Mouse (Mus musculus): ENCODE results near the gene Pex26. TPM values are rescaled to one million over a fixed set of nuclear protein-coding genes. Genes with fewer than 3 reads are reported as not detected.

The Pex26 gene
- total RNA-seq (2022) = 10 to 100 TPM; 12.1 to 14.2 (median 13.1) TPM

- DNase-seq (ENCODE audit: low spot score in 2 of 2) = peak; percentile 90
These were observed at the start of gene Pex26 for GRCm38 (mm10) chr6:121183414-121184173. Gene Pex26 (plus strand): TSS chr6:121183667.

GRCm38 (mm10) chr6:121134249-121134648, 49.2 kb upstream of the Pex26 start:
- no peak for DNase-seq (ENCODE audit: low spot score in 2 of 2)

- DNase-seq (ENCODE audit: low spot score in 2 of 2) = no peak
These were observed 48.6 kb upstream of the Pex26 start for GRCm38 (mm10) chr6:121134884-121135283.

DNA sequence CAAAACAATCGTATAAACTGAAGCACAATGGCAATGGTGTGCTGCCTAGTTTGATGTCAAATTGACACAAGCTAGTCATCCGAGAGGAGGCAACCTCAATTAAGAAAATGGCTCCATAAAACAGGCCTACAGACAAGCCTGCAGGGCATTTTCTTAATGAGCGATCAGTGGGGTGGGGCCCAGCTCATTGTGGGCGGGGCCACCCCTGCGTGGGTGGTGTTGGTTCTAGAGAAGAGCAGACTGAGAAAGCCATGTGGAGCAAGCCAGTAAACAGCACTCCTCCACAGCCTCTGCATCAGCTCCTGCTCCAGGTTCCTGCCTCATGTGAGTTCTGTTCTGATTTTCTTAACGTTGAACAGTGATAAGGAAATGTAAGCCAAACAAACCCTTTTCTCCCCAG, 46.2 kb upstream of the Pex26 start:
- DNase-seq (ENCODE audit: low spot score in 2 of 2) = no peak

- DNase-seq (ENCODE audit: low spot score in 2 of 2) = no peak
These were observed 45.0 kb upstream of the Pex26 start for GRCm38 (mm10) chr6:121138338-121139040.

- no peak for DNase-seq (ENCODE audit: low spot score in 2 of 2)
These were observed 44.2 kb upstream of the Pex26 start for GRCm38 (mm10) chr6:121139271-121139670.

GRCm38 (mm10) chr6:121142298-121142697, 41.2 kb upstream of the Pex26 start:
- DNase-seq (ENCODE audit: low spot score in 2 of 2) = no peak

DNA sequence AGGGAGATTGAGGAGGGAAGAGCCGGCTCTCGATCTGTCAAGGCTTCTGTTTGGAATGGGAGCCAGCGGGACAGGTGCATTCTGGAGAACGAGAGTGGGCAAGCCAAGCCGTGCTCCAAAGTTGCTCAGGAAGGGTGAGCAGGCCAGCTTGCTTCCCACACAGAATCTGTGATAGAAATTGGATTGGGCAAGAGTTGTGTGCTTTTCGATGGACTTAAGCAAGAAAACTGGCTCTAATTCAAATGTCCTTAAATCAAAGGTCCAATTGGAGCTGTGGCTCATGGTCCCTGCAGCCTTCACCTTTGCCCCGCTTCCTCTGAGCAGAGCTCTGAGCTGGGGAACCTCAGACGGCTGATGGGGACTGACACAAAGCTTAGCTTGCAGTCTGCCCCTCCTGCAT, 40.0 kb upstream of the Pex26 start:
- DNase-seq (ENCODE audit: low spot score in 2 of 2) = no peak

GRCm38 (mm10) chr6:121144066-121144465, 39.4 kb upstream of the Pex26 start:
- DNase-seq (ENCODE audit: low spot score in 2 of 2) = peak in 1 of 2 experiments; percentile 18

DNA sequence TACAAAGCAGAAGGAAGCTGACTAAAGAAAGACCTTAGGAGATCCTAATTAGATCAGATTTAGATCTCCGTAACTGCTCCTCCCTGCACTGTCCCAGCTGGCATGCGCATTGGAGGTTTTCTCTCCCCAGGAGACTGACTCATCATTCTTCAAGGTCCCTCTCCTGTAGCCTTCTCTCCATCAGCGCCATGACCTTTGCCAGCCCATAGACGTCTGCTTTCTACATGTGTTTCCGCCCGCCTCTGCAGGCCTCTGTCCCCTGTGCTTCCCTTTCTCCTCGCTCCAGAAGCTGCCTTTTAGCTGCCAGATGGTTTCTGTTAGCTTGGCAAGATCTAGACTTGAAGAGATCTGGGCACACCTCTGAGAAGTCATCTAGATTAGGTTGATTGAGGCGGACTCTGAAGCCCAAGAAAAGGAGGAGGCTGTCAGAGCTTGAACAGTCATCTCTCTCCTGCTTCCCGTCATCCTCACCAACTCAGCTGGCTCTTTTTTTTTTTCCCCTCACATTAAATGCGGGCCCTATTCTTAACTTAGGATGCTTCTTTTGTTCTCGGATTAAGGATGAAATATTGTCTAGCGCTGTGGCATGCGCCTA, 38.4 kb upstream of the Pex26 start:
- no peak for DNase-seq (ENCODE audit: low spot score in 2 of 2)

DNA sequence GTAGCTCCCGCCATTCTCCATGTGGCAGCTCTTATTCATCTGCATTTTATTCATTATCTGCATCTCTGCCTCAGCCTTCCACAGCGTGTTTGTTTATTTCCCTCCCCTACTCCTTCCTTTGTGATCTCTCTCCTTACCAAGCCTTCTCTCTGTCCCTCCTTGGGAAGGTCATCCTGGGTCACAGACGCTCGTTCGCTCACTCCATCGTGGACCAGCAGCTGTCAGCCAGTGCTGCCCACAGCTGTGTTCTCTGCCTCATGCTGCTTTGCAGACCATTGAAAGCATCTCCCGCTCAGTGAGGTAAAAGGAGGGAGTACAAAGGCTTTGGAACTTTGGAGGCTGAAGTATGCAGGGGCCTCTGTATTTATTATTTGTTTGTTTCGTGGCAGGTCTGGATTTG, 37.6 kb upstream of the Pex26 start:
- no peak for DNase-seq (ENCODE audit: low spot score in 2 of 2)

- DNase-seq (ENCODE audit: low spot score in 2 of 2) = no peak
These were observed 36.7 kb upstream of the Pex26 start for GRCm38 (mm10) chr6:121146798-121147197.

DNA sequence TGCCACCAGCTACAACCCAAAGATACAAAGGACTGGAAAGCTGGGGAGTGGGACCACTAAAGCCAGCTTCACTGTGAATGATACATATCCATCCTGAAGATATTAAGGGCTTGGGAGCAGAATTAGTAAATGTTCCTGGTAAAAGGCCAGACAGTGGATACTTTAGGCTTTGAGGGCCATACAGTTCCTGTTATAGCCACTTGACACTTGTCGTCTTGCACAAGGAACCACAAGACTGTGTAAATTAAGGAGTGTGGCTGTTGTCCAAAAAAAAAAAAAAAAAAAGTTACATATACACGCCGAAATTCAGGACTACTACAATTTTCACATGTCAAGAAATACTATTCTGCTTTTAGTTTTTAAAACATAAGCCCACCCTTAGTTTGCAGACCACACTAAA, 35.1 kb upstream of the Pex26 start:
- DNase-seq (ENCODE audit: low spot score in 2 of 2) = no peak

DNA sequence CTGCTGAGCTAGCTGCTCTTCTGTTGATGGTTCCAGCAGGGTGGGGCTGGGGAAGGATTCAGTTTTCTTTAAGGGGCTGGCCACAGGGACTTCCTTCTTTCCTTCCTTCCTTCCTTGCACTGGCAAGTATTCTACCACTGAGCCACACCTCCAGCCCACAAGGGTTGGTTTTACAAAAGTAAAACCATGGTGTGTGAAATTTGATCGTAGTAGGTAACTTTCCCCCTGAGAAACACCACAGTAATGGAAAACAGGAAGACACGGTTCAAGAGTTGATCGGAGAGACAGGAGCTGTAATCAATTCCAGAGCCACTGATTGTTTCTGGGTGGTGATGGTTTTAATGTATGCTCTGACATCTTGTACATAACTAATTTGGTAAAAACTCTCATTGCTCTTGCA, 34.0 kb upstream of the Pex26 start:
- no peak for DNase-seq (ENCODE audit: low spot score in 2 of 2)

- no peak for DNase-seq (ENCODE audit: low spot score in 2 of 2)
These were observed 33.3 kb upstream of the Pex26 start for GRCm38 (mm10) chr6:121150126-121150525.

- no peak for DNase-seq (ENCODE audit: low spot score in 2 of 2)
These were observed 31.7 kb upstream of the Pex26 start for GRCm38 (mm10) chr6:121151732-121152131.

GRCm38 (mm10) chr6:121153177-121153576, 30.3 kb upstream of the Pex26 start:
- DNase-seq (ENCODE audit: low spot score in 2 of 2) = no peak

DNA sequence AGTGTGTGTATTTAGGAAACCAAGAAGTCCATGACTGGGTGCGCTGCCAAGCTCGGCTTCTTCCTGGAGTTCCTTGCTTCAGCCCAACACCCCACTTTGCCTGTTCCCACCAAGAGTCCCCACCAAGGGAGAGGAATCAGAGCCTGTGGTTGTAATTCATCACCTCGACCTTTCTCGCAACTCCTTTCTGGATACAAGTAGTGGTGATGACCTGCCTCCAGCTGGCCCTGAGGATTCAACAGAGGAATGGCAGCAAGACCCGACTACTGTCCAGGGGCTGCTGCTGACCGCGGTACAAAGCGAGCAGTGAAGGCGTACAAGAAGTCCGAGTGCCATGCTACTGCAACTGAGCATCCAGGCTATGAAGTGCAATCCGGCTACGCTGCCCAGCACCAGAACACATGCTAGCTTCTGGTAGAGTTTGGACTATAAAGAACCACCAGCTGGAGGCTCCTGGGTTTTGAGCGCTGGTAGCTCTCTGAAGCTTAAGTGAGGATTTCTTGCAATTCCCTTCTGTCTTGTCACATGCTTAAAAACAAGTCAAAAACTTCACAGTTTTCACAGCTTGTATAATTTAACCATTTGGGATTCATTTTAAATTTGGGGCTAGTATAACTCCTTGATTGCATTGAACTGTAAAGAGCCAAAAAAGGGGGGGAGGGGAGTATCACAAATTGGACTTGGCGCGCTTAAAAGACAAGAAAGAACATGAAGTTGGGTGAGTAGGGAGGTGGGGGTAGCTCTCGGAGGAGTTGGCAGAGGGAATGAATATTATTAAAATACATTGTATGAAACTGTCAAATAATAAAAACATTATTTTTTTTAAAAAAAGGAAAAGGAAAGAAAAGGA, 28.8 kb upstream of the Pex26 start:
- DNase-seq (ENCODE audit: low spot score in 2 of 2) = no peak

- DNase-seq (ENCODE audit: low spot score in 2 of 2) = no peak
These were observed 27.4 kb upstream of the Pex26 start for GRCm38 (mm10) chr6:121156030-121156429.

DNA sequence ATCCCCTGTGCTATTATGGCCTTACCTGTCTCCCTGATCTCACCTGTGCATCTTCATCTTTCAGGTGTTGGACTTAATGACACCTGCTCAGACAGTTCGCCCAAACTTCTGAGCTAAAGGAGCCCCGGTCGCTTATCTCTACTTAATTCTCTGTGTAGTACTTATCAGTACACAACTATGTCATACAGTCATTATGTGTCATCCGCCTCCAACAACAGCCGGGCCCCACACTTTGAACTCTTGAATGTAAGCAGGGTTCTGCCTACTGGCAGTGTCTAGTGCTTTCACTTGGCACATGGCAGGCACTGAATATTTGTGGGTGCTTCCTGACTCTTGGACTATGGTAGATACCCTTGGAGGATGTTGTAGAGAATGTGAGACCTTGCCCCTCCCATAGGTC, 23.9 kb upstream of the Pex26 start:
- DNase-seq (ENCODE audit: low spot score in 2 of 2) = no peak

GRCm38 (mm10) chr6:121160126-121160525, 23.3 kb upstream of the Pex26 start:
- DNase-seq (ENCODE audit: low spot score in 2 of 2) = no peak

GRCm38 (mm10) chr6:121162616-121163015, 20.9 kb upstream of the Pex26 start:
- no peak for DNase-seq (ENCODE audit: low spot score in 2 of 2)

All from layer of hippocampus, adult 8-10 months (tissue).